Mouse (Mus musculus): ENCODE measurements around the gene Pinlyp. TPM values are rescaled to one million over a fixed set of nuclear protein-coding genes. Genes with fewer than 3 reads are reported as not detected.

The Pinlyp gene
- polyA plus RNA-seq, 1 experiment, result not detected

- peaks cover 16% of the 10 kb centered on the region for H3K4me1 ChIP-seq (ENCODE audit: control insufficient read depth, insufficient read depth, low read length)
- TF ChIP-seq CTCF (IDR thresholded peaks at IDR 0.05; ENCODE audit: insufficient read depth, low read depth, low read length) (no peak), POLR2A (IDR thresholded peaks at IDR 0.05; ENCODE audit: insufficient read depth, low read depth, low read length) (no peak)
Observed at GRCm38 (mm10) chr7:24506476-24506837, 39.5 kb downstream of the Pinlyp start.

DNA sequence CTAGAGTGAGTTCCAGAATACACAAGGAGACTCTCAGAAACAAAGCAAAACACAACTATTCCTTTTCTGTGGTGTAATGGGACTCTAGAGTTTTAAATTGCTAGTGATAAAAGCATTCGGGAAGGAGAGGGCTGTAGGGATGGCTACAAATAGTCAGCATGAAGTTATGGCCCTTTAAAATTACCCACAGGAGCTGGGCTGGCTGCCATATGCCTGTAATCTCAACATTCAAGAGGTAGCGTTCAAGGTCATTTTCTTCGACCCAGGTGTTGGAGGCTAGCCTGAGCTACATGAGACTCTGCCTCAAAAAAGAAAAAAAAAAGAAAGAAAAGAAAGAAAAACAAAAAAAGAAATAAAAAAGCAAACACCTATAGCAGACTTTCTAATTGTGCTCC lies 39.9 kb downstream of the Pinlyp start:
- Histone ChIP-seq H3K27ac (ENCODE audit: insufficient read depth, low read depth, low read length) (peak overlapping the region; percentile 83), H3K4me3 (ENCODE audit: insufficient read depth, low read depth, low read length) (no peak overlapping the region), H3K4me1 (ENCODE audit: control insufficient read depth, insufficient read depth, low read length) (peaks cover 16% of the 10 kb centered on the region)
- no peak for TF ChIP-seq POLR2A (IDR thresholded peaks at IDR 0.05; ENCODE audit: insufficient read depth, low read depth, low read length)
- WGBS, result 5% methylated on average over 3 of the region's 3 CpGs

More at GRCm38 (mm10) chr7:24506476-24506837, 39.5 kb downstream of the Pinlyp start:
- H3K4me3 ChIP-seq (ENCODE audit: insufficient read depth, low read depth, low read length), result peak overlapping the region; percentile 57
- H3K27ac ChIP-seq (ENCODE audit: insufficient read depth, low read depth, low read length), result peak overlapping the region; percentile 83
- WGBS, result under 1% methylated on average over 12 of the region's 12 CpGs

DNA sequence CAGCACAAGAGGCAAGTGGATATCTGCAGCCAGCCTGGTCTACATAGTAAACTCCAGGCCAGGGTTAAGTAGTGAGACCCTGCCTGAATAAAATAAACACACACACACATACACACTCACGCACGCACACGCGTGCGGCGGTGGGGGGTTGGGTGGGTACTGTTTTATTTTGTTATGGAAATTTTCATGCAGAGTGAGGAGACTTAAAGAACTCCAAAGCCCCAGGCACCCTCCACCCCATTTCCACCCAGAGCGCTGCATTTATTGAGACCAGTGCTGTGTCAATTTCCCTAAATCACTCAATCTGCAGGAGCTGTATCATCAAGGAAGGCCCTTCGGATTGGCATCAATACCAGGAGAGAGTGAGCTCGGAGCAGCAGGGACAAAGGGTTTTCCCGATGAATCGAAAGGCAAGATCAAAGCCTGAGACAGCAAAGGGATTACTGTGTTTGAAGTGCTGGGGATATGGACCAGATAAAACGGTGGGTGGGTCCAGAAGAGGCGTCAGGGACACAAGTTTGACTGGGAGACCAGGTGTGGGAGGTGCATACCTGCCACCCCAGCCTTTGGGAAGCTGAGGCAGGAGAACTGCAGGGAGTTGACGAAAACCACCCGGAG lies 40.4 kb downstream of the Pinlyp start:
- TF ChIP-seq CTCF (IDR thresholded peaks at IDR 0.05; ENCODE audit: insufficient read depth, low read depth, low read length) (no peak), POLR2A (IDR thresholded peaks at IDR 0.05; ENCODE audit: insufficient read depth, low read depth, low read length) (no peak)
- WGBS, result 11% methylated on average over 15 of the region's 15 CpGs
- peak overlapping the region; percentile 83 for H3K27ac ChIP-seq (ENCODE audit: insufficient read depth, low read depth, low read length)
- H3K4me3 ChIP-seq (ENCODE audit: insufficient read depth, low read depth, low read length), result no peak overlapping the region
- peaks cover 16% of the 10 kb centered on the region for H3K4me1 ChIP-seq (ENCODE audit: control insufficient read depth, insufficient read depth, low read length)

DNA sequence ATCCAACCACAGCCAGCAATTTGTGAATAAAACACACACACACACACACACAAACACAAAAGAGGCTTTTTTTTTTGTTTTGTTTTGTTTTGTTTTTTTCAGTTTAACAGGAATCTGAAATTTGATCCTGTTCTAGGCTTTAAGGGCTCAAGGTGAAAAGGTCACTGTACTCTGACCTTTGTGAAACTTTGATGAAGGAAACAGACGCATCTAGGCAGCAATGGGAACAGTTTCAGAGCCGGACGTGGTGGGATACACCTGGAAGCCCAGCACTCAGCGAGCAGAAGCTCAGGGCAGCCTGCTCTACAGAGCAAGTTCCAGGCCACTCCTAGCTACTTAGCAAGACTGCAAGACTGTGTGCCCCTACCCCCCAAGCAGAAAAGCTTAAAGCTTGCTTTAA lies 41.0 kb downstream of the Pinlyp start:
- Histone ChIP-seq H3K4me3 (ENCODE audit: insufficient read depth, low read depth, low read length) (no peak overlapping the region), H3K27ac (ENCODE audit: insufficient read depth, low read depth, low read length) (no peak overlapping the region), H3K4me1 (ENCODE audit: control insufficient read depth, insufficient read depth, low read length) (peaks cover 16% of the 10 kb centered on the region)
- TF ChIP-seq CTCF (IDR thresholded peaks at IDR 0.05; ENCODE audit: insufficient read depth, low read depth, low read length) (no peak), POLR2A (IDR thresholded peaks at IDR 0.05; ENCODE audit: insufficient read depth, low read depth, low read length) (no peak)
- 53% methylated on average over 4 of the region's 4 CpGs for WGBS

DNA sequence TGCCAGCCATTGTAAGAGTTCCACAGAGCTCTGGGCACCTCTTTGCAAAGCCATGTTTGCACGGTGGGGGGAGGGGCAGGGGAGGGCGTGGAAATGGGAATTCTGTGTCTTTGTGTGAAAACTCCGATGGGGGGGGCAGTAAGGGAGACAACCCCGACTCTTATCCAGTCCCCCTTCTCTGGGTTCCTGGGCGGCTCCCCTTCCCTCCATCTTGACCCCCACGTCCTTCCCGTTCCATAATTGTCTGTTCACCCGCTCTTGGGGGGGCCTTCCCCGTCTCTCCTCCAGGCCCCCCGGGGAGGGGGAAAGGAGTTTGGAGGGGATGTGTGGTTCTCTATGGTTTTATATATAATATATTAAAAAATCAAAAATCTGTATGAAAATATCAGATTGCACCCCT lies 41.9 kb downstream of the Pinlyp start:
- TF ChIP-seq CTCF (IDR thresholded peaks at IDR 0.05; ENCODE audit: insufficient read depth, low read depth, low read length) (no peak), POLR2A (IDR thresholded peaks at IDR 0.05; ENCODE audit: insufficient read depth, low read depth, low read length) (no peak)
- H3K4me3 ChIP-seq (ENCODE audit: insufficient read depth, low read depth, low read length), result no peak overlapping the region
- no peak overlapping the region for H3K27ac ChIP-seq (ENCODE audit: insufficient read depth, low read depth, low read length)
- peaks cover 16% of the 10 kb centered on the region for H3K4me1 ChIP-seq (ENCODE audit: control insufficient read depth, insufficient read depth, low read length)
- 23% methylated on average over 10 of the region's 10 CpGs for WGBS

GRCm38 (mm10) chr7:24501492-24501891 lies 44.4 kb downstream of the Pinlyp start:
- H3K27ac ChIP-seq (ENCODE audit: insufficient read depth, low read depth, low read length), result no peak overlapping the region
- 66% methylated on average over 21 of the region's 21 CpGs for WGBS
- peaks cover 16% of the 10 kb centered on the region for H3K4me1 ChIP-seq (ENCODE audit: control insufficient read depth, insufficient read depth, low read length)
- no peak overlapping the region for H3K4me3 ChIP-seq (ENCODE audit: insufficient read depth, low read depth, low read length)
- TF ChIP-seq POLR2A (IDR thresholded peaks at IDR 0.05; ENCODE audit: insufficient read depth, low read depth, low read length), result no peak
- 0 out of 2 replicates have a peak, but pooled peaks have one; percentile 9 for TF ChIP-seq CTCF (IDR thresholded peaks at IDR 0.05; ENCODE audit: insufficient read depth, low read depth, low read length)

DNA sequence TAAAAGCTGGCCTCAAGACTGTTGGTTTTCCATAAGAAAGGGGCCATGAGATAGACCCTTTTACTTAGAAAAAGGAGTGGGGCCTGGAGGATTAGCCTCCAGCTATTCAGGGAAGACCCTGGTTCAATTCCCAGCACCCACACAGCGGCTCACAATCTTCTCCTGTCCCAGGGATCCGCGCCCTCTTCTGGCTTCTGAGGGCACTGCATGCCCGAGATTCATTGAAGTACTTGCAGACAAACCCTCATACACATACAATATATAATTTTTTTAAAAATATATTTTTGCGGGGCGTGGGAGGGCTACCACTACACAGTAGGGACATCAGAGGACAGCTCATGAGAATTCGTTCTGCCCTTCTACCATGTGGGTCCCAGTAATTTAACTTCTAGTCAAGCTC lies 45.0 kb downstream of the Pinlyp start:
- no peak overlapping the region for H3K4me3 ChIP-seq (ENCODE audit: insufficient read depth, low read depth, low read length)
- peaks cover 16% of the 10 kb centered on the region for H3K4me1 ChIP-seq (ENCODE audit: control insufficient read depth, insufficient read depth, low read length)
- no peak for TF ChIP-seq CTCF (IDR thresholded peaks at IDR 0.05; ENCODE audit: insufficient read depth, low read depth, low read length)
- no peak for TF ChIP-seq POLR2A (IDR thresholded peaks at IDR 0.05; ENCODE audit: insufficient read depth, low read depth, low read length)
- H3K27ac ChIP-seq (ENCODE audit: insufficient read depth, low read depth, low read length), result no peak overlapping the region
- 53% methylated on average over 7 of the region's 7 CpGs for WGBS

DNA sequence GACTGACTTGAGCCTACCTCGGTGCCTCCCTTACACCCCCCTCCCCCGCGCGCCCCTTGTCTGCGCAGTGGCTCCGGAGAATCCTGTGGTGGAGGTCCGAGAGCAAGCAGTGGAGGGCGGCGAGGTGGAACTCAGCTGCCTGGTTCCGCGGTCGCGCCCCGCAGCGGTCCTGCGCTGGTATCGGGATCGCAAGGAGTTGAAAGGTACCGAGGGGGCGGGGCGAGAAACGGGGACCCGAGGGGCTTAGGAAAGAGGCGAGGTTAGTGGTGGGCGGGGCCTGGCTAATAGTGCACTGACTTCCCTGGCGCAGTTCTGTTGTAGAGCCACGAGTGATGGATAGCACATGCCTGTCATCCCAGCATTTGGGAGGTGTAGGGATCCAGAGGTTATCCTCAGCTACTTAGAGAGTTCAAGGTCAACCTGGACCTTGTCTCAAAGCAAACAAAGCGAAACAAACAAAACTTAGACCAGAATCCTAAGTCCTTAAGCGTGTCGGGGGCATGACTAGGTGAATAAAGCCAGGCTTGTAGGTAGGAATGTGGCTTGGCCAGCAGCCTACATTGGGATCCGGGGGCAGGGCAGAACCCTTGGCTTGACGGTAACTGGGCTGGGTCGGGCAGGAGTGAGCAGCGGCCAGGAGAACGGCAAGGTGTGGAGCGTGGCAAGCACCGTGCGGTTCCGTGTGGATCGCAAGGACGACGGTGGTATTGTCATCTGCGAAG lies 45.9 kb downstream of the Pinlyp start:
- Histone ChIP-seq H3K4me1 (ENCODE audit: control insufficient read depth, insufficient read depth, low read length) (peaks cover 9% of the 10 kb centered on the region), H3K4me3 (ENCODE audit: insufficient read depth, low read depth, low read length) (no peak overlapping the region), H3K27ac (ENCODE audit: insufficient read depth, low read depth, low read length) (no peak overlapping the region)
- WGBS, result 54% methylated on average over 43 of the region's 43 CpGs
- no peak for TF ChIP-seq CTCF (IDR thresholded peaks at IDR 0.05; ENCODE audit: insufficient read depth, low read depth, low read length)
- no peak for TF ChIP-seq POLR2A (IDR thresholded peaks at IDR 0.05; ENCODE audit: insufficient read depth, low read depth, low read length)

Other genes with a start within 250 kb of the Pinlyp start
- not detected in 2 replicates for gene Zfp61, start 244.9 kb downstream of the Pinlyp start, polyA plus RNA-seq (2012; ENCODE audit: insufficient read depth, insufficient read length, low replicate concordance, missing spikeins)
- not detected in 2 replicates for gene Zfp94, start 229.5 kb downstream of the Pinlyp start, polyA plus RNA-seq (2012; ENCODE audit: insufficient read depth, insufficient read length, low replicate concordance, missing spikeins)
- gene Tescl, start 212.2 kb downstream of the Pinlyp start, polyA plus RNA-seq (2012; ENCODE audit: insufficient read depth, insufficient read length, low replicate concordance, missing spikeins), result not detected in 2 replicates
- gene Lypd5, start 196.9 kb downstream of the Pinlyp start, polyA plus RNA-seq (2012; ENCODE audit: insufficient read depth, insufficient read length, low replicate concordance, missing spikeins), result not detected in 2 replicates
- not detected in 2 replicates for gene Kcnn4, start 175.9 kb downstream of the Pinlyp start, polyA plus RNA-seq (2012; ENCODE audit: insufficient read depth, insufficient read length, low replicate concordance, missing spikeins)
- not detected in 2 replicates for gene Smg9, start 146.5 kb downstream of the Pinlyp start, polyA plus RNA-seq (2012; ENCODE audit: insufficient read depth, insufficient read length, low replicate concordance, missing spikeins)
- not detected in 2 replicates for gene Irgc1, start 93.8 kb downstream of the Pinlyp start, polyA plus RNA-seq (2012; ENCODE audit: insufficient read depth, insufficient read length, low replicate concordance, missing spikeins)
- not detected in 2 replicates for gene Plaur, start 83.6 kb downstream of the Pinlyp start, polyA plus RNA-seq (2012; ENCODE audit: insufficient read depth, insufficient read length, low replicate concordance, missing spikeins)
- gene Cadm4, start 64.1 kb downstream of the Pinlyp start, polyA plus RNA-seq (2012; ENCODE audit: insufficient read depth, insufficient read length, low replicate concordance, missing spikeins), result not detected in 2 replicates
- gene Zfp428, start 39.1 kb downstream of the Pinlyp start, polyA plus RNA-seq (2012; ENCODE audit: insufficient read depth, insufficient read length, low replicate concordance, missing spikeins), result not detected in 2 replicates
- gene AC161166.1, start 33.7 kb downstream of the Pinlyp start, polyA plus RNA-seq (2012; ENCODE audit: insufficient read depth, insufficient read length, low replicate concordance, missing spikeins), result not detected in 2 replicates
- not detected in 2 replicates for gene Irgq, start 15.4 kb downstream of the Pinlyp start, polyA plus RNA-seq (2012; ENCODE audit: insufficient read depth, insufficient read length, low replicate concordance, missing spikeins)
- not detected in 2 replicates for gene Xrcc1, start 171 bp upstream of the Pinlyp start, polyA plus RNA-seq (2012; ENCODE audit: insufficient read depth, insufficient read length, low replicate concordance, missing spikeins)
- gene Ethe1, start 41.4 kb upstream of the Pinlyp start, polyA plus RNA-seq (2012; ENCODE audit: insufficient read depth, insufficient read length, low replicate concordance, missing spikeins), result not detected in 2 replicates
- gene Zfp575, start 41.5 kb upstream of the Pinlyp start, polyA plus RNA-seq (2012; ENCODE audit: insufficient read depth, insufficient read length, low replicate concordance, missing spikeins), result not detected in 2 replicates
- gene Phldb3, start 64.6 kb upstream of the Pinlyp start, polyA plus RNA-seq (2012; ENCODE audit: insufficient read depth, insufficient read length, low replicate concordance, missing spikeins), result not detected in 2 replicates
- gene Lypd3, start 90.4 kb upstream of the Pinlyp start, polyA plus RNA-seq (2012; ENCODE audit: insufficient read depth, insufficient read length, low replicate concordance, missing spikeins), result not detected in 2 replicates
- not detected in 2 replicates for gene Tex101, start 130.6 kb upstream of the Pinlyp start, polyA plus RNA-seq (2012; ENCODE audit: insufficient read depth, insufficient read length, low replicate concordance, missing spikeins)
- gene BC049730, start 163.1 kb upstream of the Pinlyp start, polyA plus RNA-seq (2012; ENCODE audit: insufficient read depth, insufficient read length, low replicate concordance, missing spikeins), result not detected in 2 replicates
- gene Gm4763, start 180.8 kb upstream of the Pinlyp start, polyA plus RNA-seq (2012; ENCODE audit: insufficient read depth, insufficient read length, low replicate concordance, missing spikeins), result not detected in 2 replicates
- not detected in 2 replicates for gene Cd177, start 214.2 kb upstream of the Pinlyp start, polyA plus RNA-seq (2012; ENCODE audit: insufficient read depth, insufficient read length, low replicate concordance, missing spikeins)
- not detected in 2 replicates for gene Ceacam10, start 231.1 kb upstream of the Pinlyp start, polyA plus RNA-seq (2012; ENCODE audit: insufficient read depth, insufficient read length, low replicate concordance, missing spikeins)